Mouse (Mus musculus): ENCODE measurements around the gene Atpaf2. TPM values are rescaled to one million over a fixed set of nuclear protein-coding genes. Genes with fewer than 3 reads are reported as not detected.

Gene Atpaf2
- polyA plus RNA-seq, 1 experiment from 2014 or later: 53.4 TPM

DNA sequence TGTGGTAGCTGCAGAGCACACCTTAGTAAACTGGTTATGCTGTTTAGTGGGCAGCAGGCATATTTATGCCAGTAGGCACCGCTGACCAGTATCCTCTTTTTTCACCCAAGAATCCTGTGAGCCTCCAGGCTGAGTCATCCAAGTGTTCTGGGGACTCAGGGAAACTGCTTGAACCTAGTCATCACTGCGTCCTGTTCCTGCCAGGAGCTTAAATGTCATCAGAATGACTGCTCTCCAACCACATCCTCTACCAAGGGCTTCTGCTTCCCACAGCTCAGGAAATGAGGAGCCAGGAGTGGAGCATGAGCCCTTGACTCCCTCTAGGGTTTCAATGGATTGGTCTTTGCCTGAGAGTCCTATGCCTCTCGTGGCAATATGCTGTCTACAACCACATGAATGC, 18.4 kb upstream of the Atpaf2 start:
- no peak overlapping the region for H3K9ac ChIP-seq (replicated peaks; ENCODE audit: low read depth, low read length)
- H3K36me3 ChIP-seq (ENCODE audit: control insufficient read depth, insufficient read depth): peaks cover 16% of the 10 kb centered on the region
- H3K4me1 ChIP-seq (replicated peaks; ENCODE audit: control insufficient read depth, insufficient read depth, low read length): no peaks in the 10 kb centered on the region
- no peak overlapping the region for H3K4me2 ChIP-seq (ENCODE audit: low read length)
- H3K27me3 ChIP-seq (replicated peaks; ENCODE audit: control insufficient read depth, insufficient read depth, low read length): no peaks in the 10 kb centered on the region
- 95% methylated on average over 3 of the region's 3 CpGs for WGBS
- no peak for ATAC-seq
- H3K27ac ChIP-seq (ENCODE audit: low read length): no peak overlapping the region
- no peak overlapping the region for H3K4me3 ChIP-seq (replicated peaks; ENCODE audit: low read length)
- no peaks in the 10 kb centered on the region for H3K9me3 ChIP-seq (ENCODE audit: control insufficient read depth, low read length)

DNA sequence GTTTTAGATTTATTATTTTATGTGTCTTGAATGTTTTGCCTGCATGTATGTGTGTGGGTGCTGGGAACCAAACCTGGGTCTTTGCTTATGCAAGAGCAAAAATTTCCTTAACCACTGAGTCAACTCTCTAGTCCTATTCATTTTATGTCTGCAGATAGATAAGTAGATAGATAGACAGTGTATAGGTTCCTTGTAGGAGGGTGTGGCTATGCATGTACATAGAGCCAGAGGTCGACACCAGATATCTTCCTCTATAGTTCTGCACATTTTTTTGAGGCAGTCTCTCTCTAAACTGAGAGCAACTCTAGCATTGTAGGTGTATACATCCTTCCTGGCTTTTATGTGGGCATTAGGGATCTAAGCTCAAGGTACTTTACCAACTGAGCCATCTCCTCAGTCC, 16.9 kb upstream of the Atpaf2 start:
- H3K4me3 ChIP-seq (replicated peaks; ENCODE audit: low read length): no peak overlapping the region
- no peaks in the 10 kb centered on the region for H3K27me3 ChIP-seq (replicated peaks; ENCODE audit: control insufficient read depth, insufficient read depth, low read length)
- 97% methylated on average over 1 of the region's 1 CpGs for WGBS

DNA sequence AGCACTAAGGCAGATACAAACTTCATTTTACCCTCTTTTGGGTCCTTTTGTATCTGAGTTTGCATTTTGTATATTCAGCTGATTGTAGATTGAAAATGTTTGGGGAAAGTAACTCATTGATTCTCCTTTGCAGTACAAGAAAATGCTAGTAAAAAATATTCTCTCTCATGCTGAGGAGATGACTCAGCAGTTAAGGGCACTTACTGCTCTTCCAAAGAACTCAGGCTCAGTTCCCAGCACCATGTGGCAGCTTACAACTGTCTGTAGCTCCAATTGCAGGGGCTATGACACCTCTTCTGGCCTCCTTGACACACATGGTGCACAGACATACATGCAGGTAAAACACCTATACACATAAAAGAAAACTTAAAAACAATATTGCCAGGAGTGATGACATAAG, 15.2 kb upstream of the Atpaf2 start:
- ATAC-seq: no peak
- no peaks in the 10 kb centered on the region for H3K4me1 ChIP-seq (replicated peaks; ENCODE audit: control insufficient read depth, insufficient read depth, low read length)
- no peak overlapping the region for H3K27ac ChIP-seq (ENCODE audit: low read length)
- H3K9me3 ChIP-seq (ENCODE audit: control insufficient read depth, low read length): no peaks in the 10 kb centered on the region
- no peak overlapping the region for H3K4me2 ChIP-seq (ENCODE audit: low read length)
- H3K27me3 ChIP-seq (replicated peaks; ENCODE audit: control insufficient read depth, insufficient read depth, low read length): no peaks in the 10 kb centered on the region
- H3K36me3 ChIP-seq (ENCODE audit: control insufficient read depth, insufficient read depth): peaks cover 14% of the 10 kb centered on the region
- H3K4me3 ChIP-seq (replicated peaks; ENCODE audit: low read length): no peak overlapping the region
- H3K9ac ChIP-seq (replicated peaks; ENCODE audit: low read depth, low read length): no peak overlapping the region

More for the DNA sequence above, 16.9 kb upstream of the Atpaf2 start:
- H3K9me3 ChIP-seq (ENCODE audit: control insufficient read depth, low read length): no peaks in the 10 kb centered on the region
- H3K27ac ChIP-seq (ENCODE audit: low read length): no peak overlapping the region
- no peak overlapping the region for H3K4me2 ChIP-seq (ENCODE audit: low read length)
- ATAC-seq: no peak
- peaks cover 16% of the 10 kb centered on the region for H3K36me3 ChIP-seq (ENCODE audit: control insufficient read depth, insufficient read depth)
- no peak overlapping the region for H3K9ac ChIP-seq (replicated peaks; ENCODE audit: low read depth, low read length)
- H3K4me1 ChIP-seq (replicated peaks; ENCODE audit: control insufficient read depth, insufficient read depth, low read length): no peaks in the 10 kb centered on the region

DNA sequence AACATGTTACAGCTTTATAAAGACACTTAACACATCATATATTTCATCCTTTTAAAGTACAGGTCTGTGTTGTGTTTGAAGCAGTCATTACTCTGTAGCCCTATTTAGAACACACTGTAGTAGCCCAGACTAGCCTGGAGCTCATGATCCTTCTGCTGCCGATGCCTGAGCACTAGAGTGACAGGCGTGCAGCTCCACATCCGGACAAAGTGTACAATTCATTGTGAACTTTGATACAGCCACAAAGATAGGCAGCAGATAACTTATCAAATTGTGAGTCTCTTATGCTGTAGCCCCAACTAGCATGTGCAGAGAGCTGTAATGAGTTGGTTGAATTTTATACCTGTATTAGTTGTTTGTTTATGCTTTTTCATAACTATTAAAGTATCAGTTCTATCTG, 9.4 kb upstream of the Atpaf2 start:
- H3K4me2 ChIP-seq (ENCODE audit: low read length): no peak overlapping the region
- no peaks in the 10 kb centered on the region for H3K27me3 ChIP-seq (replicated peaks; ENCODE audit: control insufficient read depth, insufficient read depth, low read length)
- no peaks in the 10 kb centered on the region for H3K4me1 ChIP-seq (replicated peaks; ENCODE audit: control insufficient read depth, insufficient read depth, low read length)
- WGBS: 96% methylated on average over 3 of the region's 3 CpGs
- no peak overlapping the region for H3K27ac ChIP-seq (ENCODE audit: low read length)
- no peak overlapping the region for H3K9ac ChIP-seq (replicated peaks; ENCODE audit: low read depth, low read length)
- peaks cover 17% of the 10 kb centered on the region for H3K36me3 ChIP-seq (ENCODE audit: control insufficient read depth, insufficient read depth)
- ATAC-seq: no peak
- H3K4me3 ChIP-seq (replicated peaks; ENCODE audit: low read length): no peak overlapping the region
- H3K9me3 ChIP-seq (ENCODE audit: control insufficient read depth, low read length): no peaks in the 10 kb centered on the region

DNA sequence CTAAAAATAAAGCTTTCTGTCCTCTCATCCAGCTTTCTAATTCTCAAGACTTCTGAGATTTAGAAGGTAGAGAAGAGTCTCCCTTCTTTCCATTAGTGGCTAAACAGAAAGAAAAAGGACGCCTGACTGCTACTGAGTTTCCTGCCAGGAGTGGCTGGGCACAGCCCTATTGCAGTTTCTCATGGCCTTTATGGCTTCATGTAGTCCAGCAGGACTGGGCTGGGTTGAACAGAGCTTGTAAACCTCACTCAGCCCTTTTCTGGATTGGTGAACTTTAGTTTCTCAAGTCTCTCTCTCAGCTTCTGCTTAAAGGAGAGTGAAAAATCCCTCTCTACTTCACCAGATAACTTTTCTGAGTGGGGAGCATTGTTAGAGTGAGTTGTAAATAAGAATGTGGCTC, 8.2 kb upstream of the Atpaf2 start:
- 71% methylated on average over 1 of the region's 1 CpGs for WGBS

DNA sequence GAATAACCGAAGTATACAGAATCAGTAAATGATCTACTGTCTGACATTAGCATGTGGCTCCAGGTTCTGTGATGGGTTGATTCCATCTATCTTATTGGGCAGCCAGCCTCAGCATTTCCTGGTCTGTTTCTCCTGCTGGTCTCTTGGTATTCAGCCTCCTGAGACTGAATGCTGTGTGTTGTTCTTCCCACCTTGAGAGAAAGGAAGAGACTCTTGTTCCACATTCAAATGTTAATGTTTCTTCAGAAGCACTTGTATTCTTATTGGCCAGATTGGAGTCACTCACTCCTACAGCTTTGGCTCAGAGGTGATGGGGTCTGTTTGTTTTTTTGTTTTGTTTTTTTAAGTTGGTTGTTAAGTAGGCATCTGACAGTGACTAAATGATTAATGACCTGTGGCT, 4.7 kb upstream of the Atpaf2 start:
- H3K4me1 ChIP-seq (replicated peaks; ENCODE audit: control insufficient read depth, insufficient read depth, low read length): peaks cover 10% of the 10 kb centered on the region
- 70% methylated on average over 1 of the region's 1 CpGs for WGBS

More for the DNA sequence above, 8.2 kb upstream of the Atpaf2 start:
- no peak overlapping the region for H3K27ac ChIP-seq (ENCODE audit: low read length)
- no peaks in the 10 kb centered on the region for H3K4me1 ChIP-seq (replicated peaks; ENCODE audit: control insufficient read depth, insufficient read depth, low read length)
- no peak for ATAC-seq
- H3K27me3 ChIP-seq (replicated peaks; ENCODE audit: control insufficient read depth, insufficient read depth, low read length): no peaks in the 10 kb centered on the region
- H3K4me2 ChIP-seq (ENCODE audit: low read length): no peak overlapping the region
- H3K4me3 ChIP-seq (replicated peaks; ENCODE audit: low read length): no peak overlapping the region
- H3K9ac ChIP-seq (replicated peaks; ENCODE audit: low read depth, low read length): no peak overlapping the region
- H3K36me3 ChIP-seq (ENCODE audit: control insufficient read depth, insufficient read depth): peaks cover 14% of the 10 kb centered on the region
- no peaks in the 10 kb centered on the region for H3K9me3 ChIP-seq (ENCODE audit: control insufficient read depth, low read length)

DNA sequence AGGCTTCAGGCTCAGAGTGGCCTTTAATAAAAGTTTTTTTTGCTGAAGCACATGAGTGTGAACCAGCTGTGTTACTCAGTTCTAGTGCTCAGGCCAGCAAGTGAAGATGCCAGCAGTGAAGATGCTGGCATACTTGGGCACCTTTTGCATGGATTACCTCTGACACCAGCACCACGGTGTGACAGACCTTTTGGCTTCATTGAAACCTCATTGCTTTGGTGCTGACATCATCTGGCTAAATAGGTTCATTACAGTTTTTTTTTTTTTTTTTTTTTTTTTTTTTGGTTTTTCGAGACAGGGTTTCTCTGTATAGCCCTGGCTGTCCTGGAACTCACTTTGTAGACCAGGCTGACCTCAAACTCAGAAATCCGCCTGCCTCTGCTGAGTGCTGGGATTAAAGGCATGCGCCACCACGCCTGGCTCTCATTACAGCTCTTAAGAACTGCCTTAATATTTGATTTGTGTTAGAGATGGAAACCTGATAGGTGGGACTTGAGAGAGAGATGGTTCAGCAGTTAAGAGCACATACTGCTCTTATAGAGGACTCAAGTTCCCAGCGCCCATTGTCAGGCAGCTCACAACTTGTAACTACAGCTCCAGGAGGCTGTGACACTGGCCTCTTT, 3.9 kb upstream of the Atpaf2 start:
- WGBS: 72% methylated on average over 5 of the region's 6 CpGs
- no peak for ATAC-seq
- H3K4me1 ChIP-seq (replicated peaks; ENCODE audit: control insufficient read depth, insufficient read depth, low read length): peaks cover 12% of the 10 kb centered on the region
- H3K27ac ChIP-seq (ENCODE audit: low read length): no peak overlapping the region
- H3K4me2 ChIP-seq (ENCODE audit: low read length): no peak overlapping the region
- H3K27me3 ChIP-seq (replicated peaks; ENCODE audit: control insufficient read depth, insufficient read depth, low read length): no peaks in the 10 kb centered on the region
- no peaks in the 10 kb centered on the region for H3K9me3 ChIP-seq (ENCODE audit: control insufficient read depth, low read length)
- peaks cover 8% of the 10 kb centered on the region; the same call in 1 of the 2 replicates for H3K36me3 ChIP-seq (ENCODE audit: control insufficient read depth, insufficient read depth)
- H3K4me3 ChIP-seq (replicated peaks; ENCODE audit: low read length): no peak overlapping the region
- H3K9ac ChIP-seq (replicated peaks; ENCODE audit: low read depth, low read length): no peak overlapping the region

More for the DNA sequence above, 4.7 kb upstream of the Atpaf2 start:
- Histone ChIP-seq H3K27me3 (replicated peaks; ENCODE audit: control insufficient read depth, insufficient read depth, low read length) (no peaks in the 10 kb centered on the region), H3K27ac (ENCODE audit: low read length) (no peak overlapping the region), H3K9ac (replicated peaks; ENCODE audit: low read depth, low read length) (no peak overlapping the region), H3K9me3 (ENCODE audit: control insufficient read depth, low read length) (no peaks in the 10 kb centered on the region), H3K4me2 (ENCODE audit: low read length) (no peak overlapping the region), H3K4me3 (replicated peaks; ENCODE audit: low read length) (no peak overlapping the region), H3K36me3 (ENCODE audit: control insufficient read depth, insufficient read depth) (peaks cover 14% of the 10 kb centered on the region)
- no peak for ATAC-seq

DNA sequence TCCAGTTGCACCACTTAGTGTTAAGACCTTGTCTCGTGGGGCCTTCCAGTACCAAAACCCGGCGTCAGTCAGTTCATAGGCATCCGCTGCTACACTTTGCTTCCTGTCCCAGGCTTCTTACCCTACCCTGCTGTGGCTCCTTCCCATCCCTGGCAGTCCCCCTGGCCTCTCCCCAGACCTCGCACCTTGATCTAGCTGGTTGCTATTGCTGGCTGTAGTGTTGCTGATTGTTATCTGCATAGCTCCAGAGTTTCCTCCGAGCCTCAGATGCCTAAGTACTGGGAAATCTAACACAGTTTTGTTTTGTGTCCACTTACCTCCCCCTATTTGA, 181 bp upstream of the Atpaf2 start:
- Histone ChIP-seq H3K36me3 (ENCODE audit: control insufficient read depth, insufficient read depth) (no peaks in the 10 kb centered on the region), H3K9ac (replicated peaks; ENCODE audit: low read depth, low read length) (peak overlapping the region; percentile 91), H3K9me3 (ENCODE audit: control insufficient read depth, low read length) (no peaks in the 10 kb centered on the region), H3K4me3 (replicated peaks; ENCODE audit: low read length) (peak overlapping the region; percentile 93), H3K27me3 (replicated peaks; ENCODE audit: control insufficient read depth, insufficient read depth, low read length) (no peaks in the 10 kb centered on the region), H3K27ac (ENCODE audit: low read length) (no peak overlapping the region), H3K4me1 (replicated peaks; ENCODE audit: control insufficient read depth, insufficient read depth, low read length) (peaks cover 27% of the 10 kb centered on the region), H3K4me2 (ENCODE audit: low read length) (peak overlapping the region; percentile 90)
- WGBS: 29% methylated on average over 6 of the region's 6 CpGs
- no peak for ATAC-seq

DNA sequence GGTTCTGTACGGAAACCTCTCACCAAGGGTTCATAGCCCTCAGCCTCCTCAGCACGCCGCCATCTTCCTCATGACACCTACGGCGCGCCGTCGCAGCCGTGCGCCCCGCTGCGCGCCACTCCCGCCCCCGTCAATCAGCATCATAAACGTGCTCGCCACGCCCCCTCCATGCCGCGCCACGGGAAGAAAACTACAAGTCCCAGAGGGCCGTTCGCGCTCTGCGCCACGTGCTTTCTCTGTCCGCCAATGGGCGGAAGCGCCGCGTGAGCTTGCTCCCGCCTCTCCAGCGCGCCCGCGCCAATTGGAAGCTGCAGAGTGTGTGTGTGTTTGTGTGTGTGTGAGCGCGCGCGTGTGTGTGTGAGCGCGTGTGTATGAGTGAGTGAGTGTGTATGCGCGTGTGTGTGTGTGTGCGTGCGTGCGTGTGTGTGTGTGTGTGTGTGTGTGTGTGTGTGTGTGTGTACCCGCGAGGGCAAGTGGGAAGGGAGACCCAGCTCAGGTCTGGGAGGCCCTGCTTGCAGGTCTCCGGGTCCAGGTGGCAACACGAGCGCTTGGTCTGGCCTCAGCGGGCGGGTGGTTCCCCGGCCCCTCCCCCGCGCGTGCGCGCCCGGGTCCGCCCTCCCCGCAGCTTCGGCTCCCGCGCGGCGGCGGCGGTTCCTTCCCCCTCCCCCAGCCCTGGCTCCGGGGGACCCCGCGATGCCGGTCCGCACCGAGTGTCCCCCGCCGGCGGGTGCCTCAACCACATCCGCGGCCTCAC, 1.1 kb downstream of the Atpaf2 start, which contains the start of gene Gid4:
Gene Gid4 (plus strand): TSS at position 183 of the 754 bp plus-strand sequence.
- Histone ChIP-seq H3K4me1 (replicated peaks; ENCODE audit: control insufficient read depth, insufficient read depth, low read length) (peaks cover 27% of the 10 kb centered on the region), H3K27me3 (replicated peaks; ENCODE audit: control insufficient read depth, insufficient read depth, low read length) (no peaks in the 10 kb centered on the region), H3K27ac (ENCODE audit: low read length) (peak within 1 kb of the TSS; percentile 84), H3K9me3 (ENCODE audit: control insufficient read depth, low read length) (no peaks in the 10 kb centered on the region), H3K9ac (replicated peaks; ENCODE audit: low read depth, low read length) (peak within 1 kb of the TSS; percentile 91), H3K4me2 (ENCODE audit: low read length) (peak within 1 kb of the TSS; percentile 93), H3K4me3 (replicated peaks; ENCODE audit: low read length) (peak within 1 kb of the TSS; percentile 93), H3K36me3 (ENCODE audit: control insufficient read depth, insufficient read depth) (no peaks in the 10 kb centered on the region)
- ATAC-seq: peak; percentile 98
- WGBS: under 1% methylated on average over 78 of the region's 81 CpGs
